Mouse (Mus musculus) hindbrain, embryonic 14.5 days (tissue): ENCODE data around the gene Nup93. TPM values are rescaled to one million over a fixed set of nuclear protein-coding genes. Genes with fewer than 3 reads are reported as not detected.
A peak's percentile ranks its signal among the peaks of the same experiment; 100 is the strongest.

ENCODE experiments used
- ATAC-seq: fragments of 200-750 bp; cut with Nextera tagmentation; 2 replicates; pipeline ENCODE4 v1.8.0; 2017; ENCODE audit warnings: moderate number of reproducible peaks, mild to moderate bottlenecking, moderate TSS enrichment, moderate library complexity; ENCODE audit not compliant: low FRiP score
- DNase-seq: peaks from one replicate; pipeline ENCODE4 v3.0.0-alpha.2; 2015; ENCODE audit warnings: low spot score
- H3K27ac ChIP-seq: fragments of 300-500 bp; sonication (generic); 2 replicates; pipeline ENCODE4 v1.5.1; 2014; ENCODE audit warnings: mild to moderate bottlenecking, moderate library complexity
- H3K27me3 ChIP-seq: fragments of 300-500 bp; sonication (generic); 2 replicates; pipeline ENCODE4 v1.6.1; 2014; ENCODE audit warnings: mild to moderate bottlenecking, low read length, mixed read lengths; ENCODE audit not compliant: control insufficient read depth, insufficient read depth
- H3K36me3 ChIP-seq: fragments of 300-500 bp; sonication (generic); replicated peaks from 2 replicates; pipeline ENCODE4 v1.6.1; 2014; ENCODE audit not compliant: control insufficient read depth, insufficient read depth
- H3K4me1 ChIP-seq: fragments of 300-500 bp; sonication (generic); replicated peaks from 2 replicates; pipeline ENCODE4 v1.6.1; 2014; ENCODE audit warnings: antibody characterized with exemption, low read length, mixed read lengths; ENCODE audit not compliant: control insufficient read depth, insufficient read depth
- H3K4me2 ChIP-seq: fragments of 300-500 bp; sonication (generic); replicated peaks from 2 replicates; pipeline ENCODE4 v1.6.1; 2014; ENCODE audit warnings: mild to moderate bottlenecking, moderate library complexity
- H3K4me3 ChIP-seq: fragments of 300-500 bp; sonication (generic); replicated peaks from 2 replicates; pipeline ENCODE4 v1.5.1; 2014; ENCODE audit warnings: mild to moderate bottlenecking, low read length
- H3K9ac ChIP-seq: fragments of 300-500 bp; sonication (generic); 2 replicates; pipeline ENCODE4 v1.6.1; 2014
- H3K9me3 ChIP-seq: fragments of 300-500 bp; sonication (generic); 2 replicates; pipeline ENCODE4 v1.6.1; 2016; ENCODE audit warnings: low read length; ENCODE audit not compliant: control insufficient read depth
- WGBS: fragments of 180-500 bp; shearing (Covaris S2); extraction: QIAGEN DNeasy Blood & Tissue Kit; methylation state at CpG from one replicate; pipeline ENCODE4 v1.1.7; 2014; 5-methylcytosine and 5-hydroxymethylcytosine counted together
- polyA plus RNA-seq: library from polyadenylated mRNA; unstranded; fragments of >200 nt; fragmentation: Nextera tagmentation; extraction: Ambion mirVana; gene quantifications from 2 replicates; pipeline ENCODE4 v1.2.1, GENCODE M21; 2014

Nup93 gene
- polyA plus RNA-seq, 1 experiment from 2014 or later: 58.9 TPM

GRCm38 (mm10) chr8:94174619-94175213, 39.6 kb upstream of the Nup93 start:
- ATAC-seq (no peak), DNase-seq (no peak)
- no peak overlapping the region for H3K9ac ChIP-seq
- H3K4me3 ChIP-seq: no peak overlapping the region
- no peak overlapping the region for H3K27ac ChIP-seq
- H3K4me2 ChIP-seq: no peak overlapping the region
- 31% methylated on average over 7 of the region's 7 CpGs for WGBS
- no peaks in the 10 kb centered on the region for H3K9me3 ChIP-seq
- peaks cover 94% of the 10 kb centered on the region for H3K27me3 ChIP-seq
- no peaks in the 10 kb centered on the region for H3K36me3 ChIP-seq
- H3K4me1 ChIP-seq: peaks cover 27% of the 10 kb centered on the region

- no peak for ATAC-seq
- H3K27ac ChIP-seq: no peak overlapping the region
- H3K4me3 ChIP-seq: no peak overlapping the region
- H3K36me3 ChIP-seq: no peaks in the 10 kb centered on the region
- 68% methylated on average over 7 of the region's 7 CpGs for WGBS
- DNase-seq: no peak
- 0 out of 2 replicates have a peak overlapping the region, but pooled peaks have one; percentile 86 for H3K4me2 ChIP-seq
- peaks cover 18% of the 10 kb centered on the region for H3K4me1 ChIP-seq
- H3K27me3 ChIP-seq: peaks cover 96% of the 10 kb centered on the region
- H3K9ac ChIP-seq: no peak overlapping the region
- H3K9me3 ChIP-seq: no peaks in the 10 kb centered on the region
These were observed 36.5 kb upstream of the Nup93 start for GRCm38 (mm10) chr8:94177716-94178390.

- H3K4me1 ChIP-seq: peaks cover 18% of the 10 kb centered on the region
- peak; percentile 69 for ATAC-seq
- peak within 1 kb of the TSS; percentile 47 for H3K9ac ChIP-seq
- peak within 1 kb of the TSS; percentile 41 for H3K4me3 ChIP-seq
- under 1% methylated on average over 50 of the region's 50 CpGs for WGBS
- DNase-seq: peak; percentile 72
- no peaks in the 10 kb centered on the region for H3K9me3 ChIP-seq
- no peaks in the 10 kb centered on the region for H3K36me3 ChIP-seq
- H3K27me3 ChIP-seq: peaks cover 96% of the 10 kb centered on the region
- no peak within 1 kb of the TSS for H3K27ac ChIP-seq
- H3K4me2 ChIP-seq: peak within 1 kb of the TSS; percentile 86
These were observed 35.3 kb upstream of the Nup93 start, which contains the start of gene Mt1 for GRCm38 (mm10) chr8:94178857-94179712. Mt1 (plus strand) TSS chr8:94179082.

- WGBS: 4% methylated on average over 25 of the region's 25 CpGs
- Histone ChIP-seq H3K27ac (no peak overlapping the region), H3K4me2 (peak overlapping the region; percentile 86), H3K36me3 (no peaks in the 10 kb centered on the region), H3K4me1 (peaks cover 18% of the 10 kb centered on the region), H3K27me3 (peaks cover 95% of the 10 kb centered on the region), H3K9ac (peak overlapping the region; percentile 47; the same call in 1 of the 2 replicates), H3K9me3 (no peaks in the 10 kb centered on the region), H3K4me3 (peak overlapping the region; percentile 41)
- ATAC-seq: no peak
- no peak for DNase-seq
These were observed 34.4 kb upstream of the Nup93 start for GRCm38 (mm10) chr8:94179713-94180560.

- Histone ChIP-seq H3K4me2 (no peak overlapping the region), H3K9ac (no peak overlapping the region)
- 80% methylated on average over 1 of the region's 1 CpGs for WGBS
These were observed 33.8 kb upstream of the Nup93 start for GRCm38 (mm10) chr8:94180561-94180908.

GRCm38 (mm10) chr8:94182055-94182929, 32.1 kb upstream of the Nup93 start:
- no peaks in the 10 kb centered on the region for H3K36me3 ChIP-seq
- WGBS: 72% methylated on average over 13 of the region's 13 CpGs

More at GRCm38 (mm10) chr8:94180561-94180908, 33.8 kb upstream of the Nup93 start:
- Histone ChIP-seq H3K9me3 (no peaks in the 10 kb centered on the region), H3K36me3 (no peaks in the 10 kb centered on the region), H3K4me1 (peaks cover 18% of the 10 kb centered on the region), H3K27ac (no peak overlapping the region), H3K27me3 (peaks cover 95% of the 10 kb centered on the region), H3K4me3 (no peak overlapping the region)
- DNase-seq: no peak
- ATAC-seq: no peak

GRCm38 (mm10) chr8:94183117-94183516, 31.2 kb upstream of the Nup93 start:
- H3K4me1 ChIP-seq: peaks cover 30% of the 10 kb centered on the region
- peaks cover 95% of the 10 kb centered on the region for H3K27me3 ChIP-seq
- WGBS: under 1% methylated on average over 16 of the region's 16 CpGs
- H3K4me3 ChIP-seq: no peak overlapping the region; the same call in 1 of the 2 replicates
- peak overlapping the region; percentile 40 for H3K4me2 ChIP-seq
- H3K27ac ChIP-seq: no peak overlapping the region
- H3K36me3 ChIP-seq: no peaks in the 10 kb centered on the region
- no peaks in the 10 kb centered on the region for H3K9me3 ChIP-seq
- no peak overlapping the region for H3K9ac ChIP-seq
- ATAC-seq: 0 out of 2 replicates have a peak, but pooled peaks have one; percentile 36
- DNase-seq: peak; percentile 62

More at GRCm38 (mm10) chr8:94182055-94182929, 32.1 kb upstream of the Nup93 start:
- peaks cover 25% of the 10 kb centered on the region for H3K4me1 ChIP-seq
- no peak overlapping the region for H3K9ac ChIP-seq
- H3K4me3 ChIP-seq: no peak overlapping the region; the same call in 1 of the 2 replicates
- peaks cover 95% of the 10 kb centered on the region for H3K27me3 ChIP-seq
- no peak for ATAC-seq
- no peak overlapping the region for H3K27ac ChIP-seq
- DNase-seq: no peak
- peak overlapping the region; percentile 40; the same call in 1 of the 2 replicates for H3K4me2 ChIP-seq
- H3K9me3 ChIP-seq: no peaks in the 10 kb centered on the region

GRCm38 (mm10) chr8:94184357-94184843, 30.0 kb upstream of the Nup93 start:
- Histone ChIP-seq H3K27ac (no peak overlapping the region), H3K4me3 (no peak overlapping the region), H3K4me2 (no peak overlapping the region), H3K9ac (no peak overlapping the region), H3K9me3 (no peaks in the 10 kb centered on the region), H3K4me1 (peaks cover 22% of the 10 kb centered on the region), H3K27me3 (peaks cover 87% of the 10 kb centered on the region), H3K36me3 (no peaks in the 10 kb centered on the region)
- DNase-seq (no peak), ATAC-seq (no peak)
- WGBS: 24% methylated on average over 12 of the region's 12 CpGs
